Mouse (Mus musculus) forebrain, embryonic 10.5 days (tissue): ENCODE measurements around the gene Mcu. TPM values are rescaled to one million over a fixed set of nuclear protein-coding genes. Genes with fewer than 3 reads are reported as not detected.

Experiments
- DNase-seq: peaks from one replicate; pipeline ENCODE4 v3.0.0-alpha.2; 2017; ENCODE audit warnings: low spot score; ENCODE audit errors: extremely low spot score
- H3K27ac ChIP-seq: fragments of 300-500 bp; sonication (generic); 2 replicates; pipeline ENCODE4 v1.5.1; 2016; ENCODE audit warnings: mild to moderate bottlenecking
- H3K27me3 ChIP-seq: fragments of 300-500 bp; sonication (generic); 2 replicates; pipeline ENCODE4 v1.6.1; 2016; ENCODE audit warnings: mild to moderate bottlenecking; ENCODE audit not compliant: poor library complexity, severe bottlenecking
- H3K36me3 ChIP-seq: fragments of 300-500 bp; sonication (generic); replicated peaks from 2 replicates; pipeline ENCODE4 v1.6.1; 2016; ENCODE audit warnings: mild to moderate bottlenecking, moderate library complexity
- H3K4me1 ChIP-seq: fragments of 300-500 bp; sonication (generic); 2 replicates; pipeline ENCODE4 v1.6.1; 2016
- H3K4me3 ChIP-seq: fragments of 300-500 bp; sonication (generic); 2 replicates; pipeline ENCODE4 v1.5.1; 2016; ENCODE audit warnings: mild to moderate bottlenecking, moderate library complexity
- H3K9me3 ChIP-seq: fragments of 300-500 bp; sonication (generic); 2 replicates; pipeline ENCODE4 v1.6.1; 2016; ENCODE audit warnings: mild to moderate bottlenecking, moderate library complexity
- WGBS: fragments of 180-500 bp; shearing (Covaris S2); methylation state at CpG from one replicate; pipeline ENCODE4 v1.1.7; 2016; 5-methylcytosine and 5-hydroxymethylcytosine counted together
- polyA plus RNA-seq: library from polyadenylated mRNA; unstranded; fragments of >200 nt; fragmentation: Nextera tagmentation; extraction: Ambion mirVana; gene quantifications from 2 replicates; pipeline ENCODE4 v1.2.1, GENCODE M21; 2016

Mcu gene
- polyA plus RNA-seq, 1 experiment from 2014 or later, result 19.1 TPM

- Histone ChIP-seq H3K27ac (no peak overlapping the region), H3K9me3 (peaks cover 10% of the 10 kb centered on the region), H3K36me3 (peaks cover 4% of the 10 kb centered on the region; the same call in 1 of the 2 replicates), H3K4me3 (no peak overlapping the region), H3K4me1 (no peaks in the 10 kb centered on the region), H3K27me3 (no peaks in the 10 kb centered on the region)
- 90% methylated on average over 8 of the region's 8 CpGs for WGBS
- DNase-seq, result no peak
Observed at GRCm38 (mm10) chr10:59494917-59495316, 121.6 kb downstream of the Mcu start.

- Histone ChIP-seq H3K36me3 (peaks cover 4% of the 10 kb centered on the region; the same call in 1 of the 2 replicates), H3K4me3 (no peak overlapping the region), H3K9me3 (peaks cover 10% of the 10 kb centered on the region), H3K4me1 (no peaks in the 10 kb centered on the region), H3K27me3 (no peaks in the 10 kb centered on the region), H3K27ac (no peak overlapping the region)
- no peak for DNase-seq
- WGBS, result 65% methylated on average over 2 of the region's 2 CpGs
Observed at GRCm38 (mm10) chr10:59494044-59494443, 122.4 kb downstream of the Mcu start.

- H3K27me3 ChIP-seq, result no peaks in the 10 kb centered on the region
- no peak overlapping the region for H3K27ac ChIP-seq
- no peak overlapping the region for H3K4me3 ChIP-seq
- peaks cover 10% of the 10 kb centered on the region for H3K9me3 ChIP-seq
- no peaks in the 10 kb centered on the region for H3K4me1 ChIP-seq
- 90% methylated on average over 8 of the region's 8 CpGs for WGBS
- DNase-seq, result no peak
- peaks cover 7% of the 10 kb centered on the region; the same call in 1 of the 2 replicates for H3K36me3 ChIP-seq
Observed at GRCm38 (mm10) chr10:59490920-59491319, 125.6 kb downstream of the Mcu start.

- Histone ChIP-seq H3K9me3 (peaks cover 10% of the 10 kb centered on the region), H3K4me3 (no peak overlapping the region), H3K27me3 (no peaks in the 10 kb centered on the region), H3K36me3 (peaks cover 7% of the 10 kb centered on the region; the same call in 1 of the 2 replicates), H3K27ac (no peak overlapping the region), H3K4me1 (no peaks in the 10 kb centered on the region)
- DNase-seq, result no peak
- WGBS, result 96% methylated on average over 1 of the region's 1 CpGs
Observed at GRCm38 (mm10) chr10:59489411-59489810, 127.1 kb downstream of the Mcu start.

- Histone ChIP-seq H3K4me3 (no peak overlapping the region), H3K27ac (no peak overlapping the region), H3K27me3 (no peaks in the 10 kb centered on the region), H3K4me1 (no peaks in the 10 kb centered on the region), H3K9me3 (peaks cover 10% of the 10 kb centered on the region), H3K36me3 (peaks cover 7% of the 10 kb centered on the region; the same call in 1 of the 2 replicates)
- WGBS, result 90% methylated on average over 2 of the region's 2 CpGs
- DNase-seq, result no peak
Observed at GRCm38 (mm10) chr10:59487351-59487750, 129.1 kb downstream of the Mcu start.

- no peaks in the 10 kb centered on the region for H3K4me1 ChIP-seq
- H3K27me3 ChIP-seq, result no peaks in the 10 kb centered on the region
- 92% methylated on average over 6 of the region's 6 CpGs for WGBS
- no peak for DNase-seq
- no peak overlapping the region for H3K27ac ChIP-seq
- H3K4me3 ChIP-seq, result no peak overlapping the region
- no peaks in the 10 kb centered on the region; the same call in 1 of the 2 replicates for H3K9me3 ChIP-seq
- peaks cover 3% of the 10 kb centered on the region; the same call in 1 of the 2 replicates for H3K36me3 ChIP-seq
Observed at GRCm38 (mm10) chr10:59484318-59484717, 132.2 kb downstream of the Mcu start.

- Histone ChIP-seq H3K27ac (no peak overlapping the region), H3K36me3 (no peaks in the 10 kb centered on the region), H3K9me3 (peaks cover 10% of the 10 kb centered on the region), H3K4me1 (no peaks in the 10 kb centered on the region), H3K4me3 (no peak overlapping the region), H3K27me3 (no peaks in the 10 kb centered on the region)
- WGBS, result 94% methylated on average over 5 of the region's 5 CpGs
- DNase-seq, result no peak
Observed at GRCm38 (mm10) chr10:59481381-59481780, 135.1 kb downstream of the Mcu start.

GRCm38 (mm10) chr10:59470451-59470850 is 146.0 kb downstream of the Mcu start:
- 84% methylated on average over 5 of the region's 5 CpGs for WGBS

GRCm38 (mm10) chr10:59467297-59467696 is 149.2 kb downstream of the Mcu start:
- no peaks in the 10 kb centered on the region for H3K27me3 ChIP-seq
- H3K9me3 ChIP-seq, result no peaks in the 10 kb centered on the region
- no peak overlapping the region for H3K4me3 ChIP-seq
- 90% methylated on average over 12 of the region's 12 CpGs for WGBS
- no peaks in the 10 kb centered on the region for H3K36me3 ChIP-seq
- peaks cover 25% of the 10 kb centered on the region for H3K4me1 ChIP-seq
- no peak overlapping the region for H3K27ac ChIP-seq
- DNase-seq, result no peak

More at GRCm38 (mm10) chr10:59470451-59470850, 146.0 kb downstream of the Mcu start:
- no peaks in the 10 kb centered on the region for H3K36me3 ChIP-seq
- no peak overlapping the region for H3K27ac ChIP-seq
- no peak for DNase-seq
- H3K4me3 ChIP-seq, result no peak overlapping the region
- H3K27me3 ChIP-seq, result no peaks in the 10 kb centered on the region
- H3K9me3 ChIP-seq, result no peaks in the 10 kb centered on the region
- H3K4me1 ChIP-seq, result peaks cover 24% of the 10 kb centered on the region

- H3K4me1 ChIP-seq, result peaks cover 25% of the 10 kb centered on the region
- no peak overlapping the region for H3K27ac ChIP-seq
- WGBS, result 85% methylated on average over 4 of the region's 4 CpGs
Observed at GRCm38 (mm10) chr10:59466626-59467025, 149.9 kb downstream of the Mcu start.

GRCm38 (mm10) chr10:59465546-59465945 is 150.9 kb downstream of the Mcu start:
- H3K4me3 ChIP-seq, result no peak overlapping the region
- H3K27ac ChIP-seq, result no peak overlapping the region
- 76% methylated on average over 3 of the region's 3 CpGs for WGBS
- peaks cover 25% of the 10 kb centered on the region for H3K4me1 ChIP-seq
- H3K36me3 ChIP-seq, result no peaks in the 10 kb centered on the region
- no peak for DNase-seq
- no peaks in the 10 kb centered on the region for H3K27me3 ChIP-seq
- H3K9me3 ChIP-seq, result no peaks in the 10 kb centered on the region

More at GRCm38 (mm10) chr10:59466626-59467025, 149.9 kb downstream of the Mcu start:
- DNase-seq, result no peak
- Histone ChIP-seq H3K9me3 (no peaks in the 10 kb centered on the region), H3K27me3 (no peaks in the 10 kb centered on the region), H3K36me3 (no peaks in the 10 kb centered on the region), H3K4me3 (no peak overlapping the region)

GRCm38 (mm10) chr10:59462307-59462706 is 154.2 kb downstream of the Mcu start:
- H3K27me3 ChIP-seq, result no peaks in the 10 kb centered on the region
- H3K36me3 ChIP-seq, result no peaks in the 10 kb centered on the region; the same call in 1 of the 2 replicates
- no peak overlapping the region for H3K4me3 ChIP-seq
- peaks cover 16% of the 10 kb centered on the region for H3K4me1 ChIP-seq
- H3K9me3 ChIP-seq, result no peaks in the 10 kb centered on the region
- no peak for DNase-seq
- no peak overlapping the region for H3K27ac ChIP-seq
- WGBS, result 86% methylated on average over 6 of the region's 6 CpGs

- Histone ChIP-seq H3K4me3 (no peak overlapping the region), H3K9me3 (no peaks in the 10 kb centered on the region), H3K4me1 (no peaks in the 10 kb centered on the region), H3K27ac (no peak overlapping the region), H3K36me3 (no peaks in the 10 kb centered on the region; the same call in 1 of the 2 replicates), H3K27me3 (no peaks in the 10 kb centered on the region)
- no peak for DNase-seq
- WGBS, result 94% methylated on average over 12 of the region's 12 CpGs
Observed at GRCm38 (mm10) chr10:59459767-59460166, 156.7 kb downstream of the Mcu start.

- no peak for DNase-seq
- Histone ChIP-seq H3K9me3 (no peaks in the 10 kb centered on the region), H3K4me1 (peaks cover 10% of the 10 kb centered on the region), H3K27ac (no peak overlapping the region), H3K36me3 (no peaks in the 10 kb centered on the region; the same call in 1 of the 2 replicates), H3K4me3 (no peak overlapping the region), H3K27me3 (no peaks in the 10 kb centered on the region)
- 95% methylated on average over 15 of the region's 15 CpGs for WGBS
Observed at GRCm38 (mm10) chr10:59454631-59455030, 161.9 kb downstream of the Mcu start.
